ENCODE assay signal across 9 mouse cellular contexts in the genomic region with DNA sequence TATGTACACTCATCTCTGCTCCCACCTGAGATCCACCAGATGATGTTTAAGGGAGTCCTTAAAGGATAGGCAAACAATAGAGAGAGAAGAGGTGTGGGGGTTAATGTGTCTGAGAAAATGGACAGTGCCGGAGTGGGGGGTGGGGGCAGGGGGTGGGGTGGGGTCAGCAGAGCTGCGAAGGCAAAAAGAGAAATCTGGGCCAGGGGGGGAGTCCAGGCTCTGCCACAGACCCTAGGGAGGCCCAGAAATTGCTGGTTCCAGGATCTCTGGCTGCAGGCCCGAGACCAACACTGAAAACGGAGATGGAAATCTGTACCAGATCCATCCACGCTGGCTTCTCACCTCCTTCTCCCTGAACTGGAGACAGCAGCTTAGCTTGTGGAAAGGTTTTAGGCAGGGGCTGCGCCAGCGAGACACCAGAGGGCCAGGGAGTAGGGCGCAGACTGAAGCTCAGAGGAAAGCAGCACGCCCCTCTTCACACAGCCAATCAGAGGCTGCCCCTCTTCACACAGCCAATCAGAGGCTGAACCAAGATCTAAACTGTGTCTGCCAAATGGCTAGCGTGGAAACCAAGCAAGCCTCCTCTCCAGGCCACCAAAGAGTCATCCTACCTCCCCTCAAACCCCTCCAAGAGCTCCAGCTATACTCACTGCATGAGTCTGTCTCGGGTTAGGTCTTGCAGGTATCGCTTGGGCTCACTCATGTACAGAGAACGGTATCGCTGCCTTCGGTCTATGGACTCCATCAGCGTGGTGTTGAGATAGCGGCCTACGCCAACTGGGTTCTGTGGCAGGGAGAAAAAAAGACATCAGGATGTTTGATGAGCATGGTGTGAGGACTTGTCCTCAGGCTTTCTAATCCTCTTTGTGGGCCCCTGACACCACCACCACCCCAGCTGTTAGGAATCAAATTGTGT. TPM values are rescaled to one million over a fixed set of nuclear protein-coding genes. Genes with fewer than 3 reads are reported as not detected.
DNase-seq lines count a peak whose midpoint lies in the region; ATAC-seq lines count a peak whose summit lies in the region.
"Had no signal": no experiment of that assay in that cellular context is flagged by ENCODE, and none has a peak within 500 bp of the region (broad histone marks: within the 10 kb centered on the region; RNA-seq: fewer than 3 reads in every experiment).

No protein-coding gene starts in this region.

- H3K27me3 ChIP-seq in heart, embryonic 14.5 days (ENCODE audit: control insufficient read depth, insufficient read depth, low read length) = no peaks in the 10 kb centered on the region
- H3K27me3 ChIP-seq in intestine, embryonic 14.5 days (replicated peaks; ENCODE audit: control insufficient read depth, insufficient read depth, low read length) = no peaks in the 10 kb centered on the region
- no peaks in the 10 kb centered on the region for H3K27me3 ChIP-seq in midbrain, embryonic 16.5 days (ENCODE audit: control insufficient read depth, insufficient read depth, low read depth, low read length)

- no peak overlapping the region; the same call in 1 of the 2 replicates for H3K9ac ChIP-seq in heart, embryonic 14.5 days (ENCODE audit: low read length)
- H3K9ac ChIP-seq in intestine, embryonic 14.5 days (ENCODE audit: low read length) = no peak overlapping the region
- 0 out of 2 replicates have a peak overlapping the region, but pooled peaks have one; percentile 3 for H3K9ac ChIP-seq in midbrain, embryonic 16.5 days (ENCODE audit: low read depth, low read length)

- intact Hi-C loops in heart, postnatal 25 days (cut with DNase I) = no loop called here
- intact Hi-C loops in left cerebral cortex, postnatal 4 days (cut with DNase I) = no loop called here

- H3K4me3 ChIP-seq in heart, embryonic 14.5 days (ENCODE audit: control insufficient read depth in 1 of 2, insufficient read depth in 1 of 2, low read depth in 1 of 2, low read length in 2 of 2) = peak overlapping the region; percentile 16 to 18; a peak in 3 of 4 replicates
- H3K4me3 ChIP-seq in intestine, embryonic 14.5 days (ENCODE audit: low read depth, low read length) = 0 out of 2 replicates have a peak overlapping the region, but pooled peaks have one; percentile 6
- H3K4me3 ChIP-seq in midbrain, embryonic 16.5 days (ENCODE audit: low read depth, low read length) = 0 out of 2 replicates have a peak overlapping the region, but pooled peaks have one; percentile 4

- peaks cover 0 to 2% of the 10 kb centered on the region in 2 experiments; a peak in 1 of 4 replicates for H3K4me1 ChIP-seq in heart, embryonic 14.5 days (ENCODE audit: control insufficient read depth in 2 of 2, insufficient read depth in 2 of 2, low read length in 2 of 2)
- no peaks in the 10 kb centered on the region for H3K4me1 ChIP-seq in intestine, embryonic 14.5 days (replicated peaks; ENCODE audit: control insufficient read depth, insufficient read depth, low read length)
- peaks cover 2% of the 10 kb centered on the region; the same call in 1 of the 2 replicates for H3K4me1 ChIP-seq in midbrain, embryonic 16.5 days (ENCODE audit: control insufficient read depth, insufficient read depth, low read length)

- no peaks in the 10 kb centered on the region for H3K9me3 ChIP-seq in heart, embryonic 14.5 days (ENCODE audit: control insufficient read depth, low read length)
- H3K9me3 ChIP-seq in intestine, embryonic 14.5 days (ENCODE audit: control insufficient read depth, low read length) = no peaks in the 10 kb centered on the region
- 0 out of 2 replicates have a peak, but pooled peaks cover 2% of the 10 kb centered on the region for H3K9me3 ChIP-seq in midbrain, embryonic 16.5 days (replicated peaks; ENCODE audit: control insufficient read depth, low read length, poor library complexity, severe bottlenecking)

- H3K4me2 ChIP-seq in heart, embryonic 14.5 days (ENCODE audit: low read length) = peak overlapping the region; percentile 49
- H3K4me2 ChIP-seq in intestine, embryonic 14.5 days (ENCODE audit: low read length) = peak overlapping the region; percentile 29; the same call in 1 of the 2 replicates
- peak overlapping the region; percentile 34 for H3K4me2 ChIP-seq in midbrain, embryonic 16.5 days (ENCODE audit: low read length)

- H3K27ac ChIP-seq in heart, embryonic 14.5 days (replicated peaks in 1 of 2; ENCODE audit: control insufficient read depth in 1 of 2, insufficient read depth in 1 of 2, low read depth in 2 of 2, low read length in 2 of 2) = no peak overlapping the region
- H3K27ac ChIP-seq in intestine, embryonic 14.5 days (ENCODE audit: low read depth) = no peak overlapping the region
- no peak overlapping the region for H3K27ac ChIP-seq in midbrain, embryonic 16.5 days (ENCODE audit: low read length)

- WGBS in heart, embryonic 14.5 days = 34% methylated on average over 18 of the region's 18 CpGs
- WGBS in intestine, embryonic 14.5 days = 39% methylated on average over 18 of the region's 18 CpGs
- 43% methylated on average over 18 of the region's 18 CpGs for WGBS in midbrain, embryonic 16.5 days

- DNase-seq in heart, postnatal 25 days (ENCODE audit: low spot score) = no peak
- DNase-seq in embryo, embryonic 10.5 days (ENCODE audit: low spot score) = peak; percentile 72
- no peak for DNase-seq in intestine, embryonic 14.5 days (ENCODE audit: low spot score)
- no peak for DNase-seq in left cerebral cortex, adult 9 months (ENCODE audit: low spot score in 2 of 2)
- DNase-seq in left cerebral cortex, postnatal 4 days = no peak
- DNase-seq in adrenal gland, adult 18-20 months (ENCODE audit: low spot score in 2 of 2) = no peak
- DNase-seq: right cerebral cortex, postnatal 14 days had no signal

- ATAC-seq in heart, embryonic 14.5 days (ENCODE audit: insufficient number of reproducible peaks, insufficient read depth, low FRiP score, low read depth) = peak; percentile 64; the same call in 1 of the 2 replicates
- peak; percentile 83 for ATAC-seq in intestine, embryonic 14.5 days (replicated peaks; ENCODE audit: low FRiP score, low TSS enrichment, low read depth)
- peak; percentile 93 for ATAC-seq in midbrain, embryonic 16.5 days

- no peaks in the 10 kb centered on the region for H3K36me3 ChIP-seq in heart, embryonic 14.5 days (ENCODE audit: control insufficient read depth, insufficient read depth, low read length)
- no peaks in the 10 kb centered on the region for H3K36me3 ChIP-seq in intestine, embryonic 14.5 days (ENCODE audit: control insufficient read depth, insufficient read depth, low read length)
- H3K36me3 ChIP-seq in midbrain, embryonic 16.5 days (ENCODE audit: control insufficient read depth, insufficient read depth, low read length) = no peaks in the 10 kb centered on the region

RNA-seq across cellular contexts. Expression of a gene that starts 10.1 kb away (rescaled TPM):
- polyA plus RNA-seq in heart, embryonic 14.5 days (2014; fragmentation: Nextera tagmentation; extraction: Ambion mirVana) = not detected in 2 replicates
- total RNA-seq in heart, postnatal 25 days (2021) = not detected
- 0.39 TPM in 1 of 2 replicates, not detected in the other for polyA plus RNA-seq in intestine, embryonic 14.5 days (2014; fragmentation: Nextera tagmentation; extraction: Ambion mirVana)
- polyA plus RNA-seq in midbrain, embryonic 16.5 days (2015; fragmentation: Nextera tagmentation; extraction: Ambion mirVana) = not detected in 2 replicates
- under 1 TPM in 1 of 2 experiments, not detected in 1; 0.22 TPM for total RNA-seq in left cerebral cortex, postnatal 4 days (2021)
- not detected for total RNA-seq in adrenal gland, adult 18-20 months (2021)

RNA-seq across cellular contexts. Expression of a gene that starts 15.3 kb away (rescaled TPM):
- polyA plus RNA-seq in heart, embryonic 14.5 days (2014; fragmentation: Nextera tagmentation; extraction: Ambion mirVana) = 0.62 and 0.80 TPM in 2 replicates
- under 1 TPM in 1 of 2 experiments, not detected in 1; 0.08 TPM for total RNA-seq in heart, postnatal 25 days (2021)
- polyA plus RNA-seq in intestine, embryonic 14.5 days (2014; fragmentation: Nextera tagmentation; extraction: Ambion mirVana) = 1.1 and 2.0 TPM in 2 replicates
- 3.6 and 4.4 TPM in 2 replicates for polyA plus RNA-seq in midbrain, embryonic 16.5 days (2015; fragmentation: Nextera tagmentation; extraction: Ambion mirVana)
- 1 to 10 TPM; 1.6 to 1.9 TPM for total RNA-seq in left cerebral cortex, postnatal 4 days (2021)
- total RNA-seq in adrenal gland, adult 18-20 months (2021) = under 1 TPM in 1 of 2 experiments, not detected in 1; 0.10 TPM

RNA-seq across cellular contexts. Expression of a gene that starts 44.0 kb away (rescaled TPM):
- 10.6 TPM in 2 replicates for polyA plus RNA-seq in heart, embryonic 14.5 days (2014; fragmentation: Nextera tagmentation; extraction: Ambion mirVana)
- total RNA-seq in heart, postnatal 25 days (2021) = 1 to 10 TPM; 4.2 to 5.6 TPM
- 17.2 and 17.9 TPM in 2 replicates for polyA plus RNA-seq in intestine, embryonic 14.5 days (2014; fragmentation: Nextera tagmentation; extraction: Ambion mirVana)
- polyA plus RNA-seq in midbrain, embryonic 16.5 days (2015; fragmentation: Nextera tagmentation; extraction: Ambion mirVana) = 8.9 and 9.9 TPM in 2 replicates
- 1 to 10 TPM; 6.0 to 9.2 TPM for total RNA-seq in left cerebral cortex, postnatal 4 days (2021)
- total RNA-seq in adrenal gland, adult 18-20 months (2021) = 1 to 10 TPM; 3.2 to 4.9 TPM

RNA-seq across cellular contexts. Expression of a gene that starts 46.1 kb away (rescaled TPM):
- 10.4 and 12.0 TPM in 2 replicates for polyA plus RNA-seq in heart, embryonic 14.5 days (2014; fragmentation: Nextera tagmentation; extraction: Ambion mirVana)
- total RNA-seq in heart, postnatal 25 days (2021) = 1 to 10 TPM; 2.4 TPM
- polyA plus RNA-seq in intestine, embryonic 14.5 days (2014; fragmentation: Nextera tagmentation; extraction: Ambion mirVana) = 30.4 and 38.2 TPM in 2 replicates
- 3.8 and 4.7 TPM in 2 replicates for polyA plus RNA-seq in midbrain, embryonic 16.5 days (2015; fragmentation: Nextera tagmentation; extraction: Ambion mirVana)
- total RNA-seq in left cerebral cortex, postnatal 4 days (2021) = 100 to 1,000 TPM; 143 to 145 TPM
- 100 to 1,000 TPM in 1 of 2 experiments, 10 to 100 TPM in 1; 44.3 to 281 TPM for total RNA-seq in adrenal gland, adult 18-20 months (2021)
